Mouse (Mus musculus) bone marrow, adult 2 months (tissue): Measurements from ENCODE around the gene Mical3.

Experiments
- CTCF ChIP-seq: fragments of 200-500 bp; IDR thresholded peaks from 2 replicates; pipeline ENCODE4 v1.5.1; 2011; ENCODE audit warnings: low read length, control low read depth; ENCODE audit not compliant: control insufficient read depth, insufficient read depth
- POLR2A ChIP-seq: fragments of 200-500 bp; IDR thresholded peaks from 2 replicates; pipeline ENCODE4 v1.6.1; 2011; ENCODE audit warnings: low read depth, mild to moderate bottlenecking, control low read depth, low read length, borderline replicate concordance; ENCODE audit not compliant: control insufficient read depth

GRCm38 (mm10) chr6:121153177-121153576, 22.4 kb upstream of the Mical3 start:
- TF ChIP-seq CTCF, result no peak
- TF ChIP-seq POLR2A, result no peak
